Mouse (Mus musculus) liver, embryonic 14.5 days (tissue): ENCODE data around the gene Rab38.

Source experiments
- CTCF ChIP-seq: IDR thresholded peaks from 2 replicates; pipeline ENCODE4 v1.5.1; 2016; ENCODE audit warnings: antibody characterized with exemption, low read depth, control low read depth
- EP300 ChIP-seq: IDR thresholded peaks from 2 replicates; pipeline ENCODE4 v1.6.1; 2016; ENCODE audit warnings: antibody characterized with exemption, low read depth

DNA sequence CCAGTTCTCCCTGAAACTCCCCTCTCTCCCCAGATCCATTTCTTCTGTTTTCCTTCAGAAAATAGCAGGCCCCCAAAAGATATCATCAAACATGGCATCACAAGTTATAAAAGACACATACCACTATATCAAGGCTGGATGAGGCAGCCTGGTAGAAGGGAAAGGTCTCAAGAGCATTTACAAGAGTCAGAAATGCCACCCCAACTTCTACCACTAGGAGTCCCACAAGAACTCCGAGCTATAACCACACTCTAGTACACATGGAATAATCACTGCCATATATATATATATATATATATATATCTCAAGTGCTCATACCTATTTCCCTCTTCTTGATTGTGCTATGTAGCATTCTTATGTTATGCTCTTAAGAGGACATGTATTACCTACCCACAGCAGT is 92.4 kb downstream of the Rab38 start:
- TF ChIP-seq CTCF: peak; percentile 7; the same call in 1 of the 2 replicates
- no peak for TF ChIP-seq EP300
